Comparison of ENCODE assay signal across 20 mouse cellular contexts in genomic region chr8:41529581-41529980, GRCm38 (mm10).
DNase-seq lines count a peak whose midpoint lies in the region; ATAC-seq lines count a peak whose summit lies in the region.
"Had no signal": no experiment of that assay in that cellular context is flagged by ENCODE, and none has a peak within 500 bp of the region (broad histone marks: within the 10 kb centered on the region; RNA-seq: fewer than 3 reads in every experiment).

No protein-coding gene starts in this region.

- H3K27me3 ChIP-seq in hindbrain, embryonic 14.5 days (ENCODE audit: control insufficient read depth, insufficient read depth, low read length), result no peaks in the 10 kb centered on the region
- H3K27me3 ChIP-seq in hindbrain, embryonic 11.5 days (ENCODE audit: control insufficient read depth, insufficient read depth, low read length), result no peaks in the 10 kb centered on the region
- no peaks in the 10 kb centered on the region for H3K27me3 ChIP-seq in limb, embryonic 10.5 days (ENCODE audit: low read depth, poor library complexity, severe bottlenecking)
- H3K27me3 ChIP-seq in limb, embryonic 13.5 days, result peaks cover 25% of the 10 kb centered on the region
- no peaks in the 10 kb centered on the region for H3K27me3 ChIP-seq in forebrain, embryonic 11.5 days (ENCODE audit: control insufficient read depth, insufficient read depth, low read length)
- H3K27me3 ChIP-seq: embryonic facial prominence, embryonic 12.5 days; forebrain, embryonic 12.5 days had no signal

- no peak overlapping the region for H3K27ac ChIP-seq in hindbrain, embryonic 14.5 days
- no peak overlapping the region for H3K27ac ChIP-seq in hindbrain, embryonic 11.5 days (ENCODE audit: low read depth, low read length)
- H3K27ac ChIP-seq in limb, embryonic 10.5 days, result peak overlapping the region; percentile 70
- H3K27ac ChIP-seq in limb, embryonic 13.5 days, result no peak overlapping the region
- H3K27ac ChIP-seq in forebrain, embryonic 11.5 days (ENCODE audit: low read depth, low read length), result no peak overlapping the region
- H3K27ac ChIP-seq: embryonic facial prominence, embryonic 10.5 days; embryonic facial prominence, embryonic 12.5 days; forebrain, embryonic 12.5 days had no signal

- 88% methylated on average over 8 of the region's 8 CpGs for WGBS in hindbrain, embryonic 14.5 days
- WGBS in hindbrain, embryonic 11.5 days, result 91% methylated on average over 8 of the region's 8 CpGs
- WGBS in limb, embryonic 10.5 days, result 88% methylated on average over 8 of the region's 8 CpGs
- WGBS in limb, embryonic 13.5 days, result 41% methylated on average over 8 of the region's 8 CpGs
- 89% methylated on average over 8 of the region's 8 CpGs for WGBS in forebrain, embryonic 11.5 days

- H3K4me3 ChIP-seq in hindbrain, embryonic 14.5 days (replicated peaks; ENCODE audit: low read length), result no peak overlapping the region
- H3K4me3 ChIP-seq in hindbrain, embryonic 11.5 days (ENCODE audit: low read depth, low read length), result no peak overlapping the region
- H3K4me3 ChIP-seq in limb, embryonic 10.5 days, result no peak overlapping the region
- H3K4me3 ChIP-seq in limb, embryonic 13.5 days, result no peak overlapping the region
- no peak overlapping the region for H3K4me3 ChIP-seq in forebrain, embryonic 11.5 days (ENCODE audit: low read depth, low read length)
- H3K4me3 ChIP-seq: embryonic facial prominence, embryonic 10.5 days; embryonic facial prominence, embryonic 12.5 days; forebrain, embryonic 12.5 days had no signal

- H3K9me3 ChIP-seq in hindbrain, embryonic 14.5 days (ENCODE audit: control insufficient read depth, low read length), result no peaks in the 10 kb centered on the region
- no peaks in the 10 kb centered on the region for H3K9me3 ChIP-seq in hindbrain, embryonic 11.5 days (ENCODE audit: control insufficient read depth, low read length)
- H3K9me3 ChIP-seq in limb, embryonic 10.5 days (replicated peaks), result no peaks in the 10 kb centered on the region
- H3K9me3 ChIP-seq in limb, embryonic 13.5 days, result no peaks in the 10 kb centered on the region
- no peaks in the 10 kb centered on the region for H3K9me3 ChIP-seq in forebrain, embryonic 11.5 days (ENCODE audit: control insufficient read depth, low read length)
- H3K9me3 ChIP-seq: embryonic facial prominence, embryonic 10.5 days; embryonic facial prominence, embryonic 12.5 days; forebrain, embryonic 12.5 days had no signal

- no peak overlapping the region for H3K9ac ChIP-seq in hindbrain, embryonic 14.5 days
- no peak overlapping the region for H3K9ac ChIP-seq in hindbrain, embryonic 11.5 days (ENCODE audit: low read depth, low read length)
- H3K9ac ChIP-seq in limb, embryonic 13.5 days, result no peak overlapping the region
- no peak overlapping the region for H3K9ac ChIP-seq in forebrain, embryonic 11.5 days (ENCODE audit: low read length)
- H3K9ac ChIP-seq: embryonic facial prominence, embryonic 12.5 days; forebrain, embryonic 12.5 days had no signal

- no peak for ATAC-seq in hindbrain, embryonic 14.5 days (ENCODE audit: low FRiP score)
- no peak for ATAC-seq in hindbrain, embryonic 11.5 days (ENCODE audit: low FRiP score)
- peak; percentile 51 for ATAC-seq in limb, embryonic 13.5 days (ENCODE audit: low FRiP score, low read depth)
- ATAC-seq in forebrain, embryonic 11.5 days (replicated peaks; ENCODE audit: low FRiP score), result no peak
- ATAC-seq: forebrain, embryonic 14.5 days; forebrain, embryonic 16.5 days had no signal

- no peaks in the 10 kb centered on the region for H3K4me1 ChIP-seq in hindbrain, embryonic 14.5 days (replicated peaks; ENCODE audit: control insufficient read depth, insufficient read depth, low read length)
- H3K4me1 ChIP-seq in hindbrain, embryonic 11.5 days (replicated peaks; ENCODE audit: control insufficient read depth, insufficient read depth, low read length), result no peaks in the 10 kb centered on the region
- H3K4me1 ChIP-seq in limb, embryonic 10.5 days, result peaks cover 32% of the 10 kb centered on the region
- peaks cover 19% of the 10 kb centered on the region for H3K4me1 ChIP-seq in limb, embryonic 13.5 days
- H3K4me1 ChIP-seq in forebrain, embryonic 11.5 days (replicated peaks; ENCODE audit: control insufficient read depth, insufficient read depth, low read length), result no peaks in the 10 kb centered on the region
- H3K4me1 ChIP-seq: embryonic facial prominence, embryonic 12.5 days; forebrain, embryonic 12.5 days had no signal

- no peaks in the 10 kb centered on the region for H3K36me3 ChIP-seq in hindbrain, embryonic 14.5 days (replicated peaks; ENCODE audit: control insufficient read depth, insufficient read depth)
- no peaks in the 10 kb centered on the region for H3K36me3 ChIP-seq in hindbrain, embryonic 11.5 days (ENCODE audit: control insufficient read depth, insufficient read depth, low read length)
- no peaks in the 10 kb centered on the region for H3K36me3 ChIP-seq in limb, embryonic 10.5 days
- no peaks in the 10 kb centered on the region for H3K36me3 ChIP-seq in limb, embryonic 13.5 days
- no peaks in the 10 kb centered on the region for H3K36me3 ChIP-seq in forebrain, embryonic 11.5 days (ENCODE audit: control insufficient read depth, insufficient read depth, low read length)
- H3K36me3 ChIP-seq: embryonic facial prominence, embryonic 10.5 days; embryonic facial prominence, embryonic 12.5 days; forebrain, embryonic 12.5 days had no signal

- H3K4me2 ChIP-seq in hindbrain, embryonic 14.5 days (replicated peaks), result no peak overlapping the region
- no peak overlapping the region for H3K4me2 ChIP-seq in hindbrain, embryonic 11.5 days (replicated peaks; ENCODE audit: low read depth, low read length)
- H3K4me2 ChIP-seq in limb, embryonic 13.5 days (replicated peaks), result peak overlapping the region; percentile 28
- H3K4me2 ChIP-seq in forebrain, embryonic 11.5 days (ENCODE audit: low read depth, low read length, severe bottlenecking), result no peak overlapping the region
- H3K4me2 ChIP-seq: embryonic facial prominence, embryonic 12.5 days; forebrain, embryonic 12.5 days had no signal

- peak; percentile 37 for DNase-seq in hindbrain, embryonic 14.5 days (ENCODE audit: low spot score)
- no peak for DNase-seq in hindbrain, embryonic 11.5 days (ENCODE audit: low spot score)
- peak; percentile 18 for DNase-seq in brain, adult 2 months (ENCODE audit: low read depth, low spot score)
- DNase-seq in limb, embryonic 10.5 days (ENCODE audit: low spot score), result no peak
- no peak for DNase-seq in forebrain, embryonic 11.5 days (ENCODE audit: low spot score)
- DNase-seq in thymus, adult 18-20 months, result no peak
- DNase-seq: adrenal gland, adult 2 months; adrenal gland, postnatal 10 days; adrenal gland, postnatal 25 days; cerebellum, adult 11-12 months; cerebellum, adult 2 months; cerebellum, adult 9-10 months; cerebellum, postnatal 10 days; cerebellum, postnatal 25 days had no signal

Comparison
In these comparisons a context has a peak if more than half of its experiments do, and no peak if none do; other contexts are left out.
1. DNase-seq: peak in hindbrain, embryonic 14.5 days (single experiment) and brain, adult 2 months (single experiment); none in hindbrain, embryonic 11.5 days (single experiment), limb, embryonic 10.5 days (single experiment), forebrain, embryonic 11.5 days (single experiment) and thymus, adult 18-20 months (0 of 2).